Mouse (Mus musculus): ENCODE results near the gene Cdyl. TPM values are rescaled to one million over a fixed set of nuclear protein-coding genes. Genes with fewer than 3 reads are reported as not detected.
"Not testable (repeated sequence)": the region's sequence is repeated elsewhere in the genome, so short reads cannot be mapped to it uniquely, and the experiment has no call there.

The Cdyl gene
- polyA plus RNA-seq, 1 experiment from 2014 or later, result 4.9 TPM

- H3K27ac ChIP-seq (ENCODE audit: low read length), result no peak overlapping the region
- no peaks in the 10 kb centered on the region for H3K27me3 ChIP-seq (ENCODE audit: control insufficient read depth, insufficient read depth, low read length)
- H3K36me3 ChIP-seq (ENCODE audit: control insufficient read depth, insufficient read depth, low read length), result peaks cover 19% of the 10 kb centered on the region; the same call in 1 of the 2 replicates
- H3K4me2 ChIP-seq (ENCODE audit: low read depth, low read length), result no peak overlapping the region
- H3K9ac ChIP-seq (ENCODE audit: low read length), result no peak overlapping the region
- no peak overlapping the region for H3K4me3 ChIP-seq (replicated peaks; ENCODE audit: low read length)
- no peaks in the 10 kb centered on the region for H3K9me3 ChIP-seq (replicated peaks; ENCODE audit: control insufficient read depth, low read length)
- 66% methylated on average over 3 of the region's 3 CpGs for WGBS
- no peak for ATAC-seq (ENCODE audit: insufficient read depth, low FRiP score)
- H3K4me1 ChIP-seq (ENCODE audit: control insufficient read depth, insufficient read depth, low read length), result no peaks in the 10 kb centered on the region
Observed at GRCm38 (mm10) chr13:35817626-35818025, 158.0 kb downstream of the Cdyl start.

- Histone ChIP-seq H3K4me2 (ENCODE audit: low read depth, low read length) (no peak overlapping the region), H3K9ac (ENCODE audit: low read length) (no peak overlapping the region), H3K36me3 (ENCODE audit: control insufficient read depth, insufficient read depth, low read length) (peaks cover 19% of the 10 kb centered on the region; the same call in 1 of the 2 replicates), H3K4me1 (ENCODE audit: control insufficient read depth, insufficient read depth, low read length) (no peaks in the 10 kb centered on the region), H3K27ac (ENCODE audit: low read length) (no peak overlapping the region), H3K4me3 (replicated peaks; ENCODE audit: low read length) (no peak overlapping the region), H3K27me3 (ENCODE audit: control insufficient read depth, insufficient read depth, low read length) (no peaks in the 10 kb centered on the region), H3K9me3 (replicated peaks; ENCODE audit: control insufficient read depth, low read length) (no peaks in the 10 kb centered on the region)
- ATAC-seq (ENCODE audit: insufficient read depth, low FRiP score), result no peak
- WGBS, result 85% methylated on average over 4 of the region's 4 CpGs
Observed at GRCm38 (mm10) chr13:35818060-35818459, 158.4 kb downstream of the Cdyl start.

- Histone ChIP-seq H3K9ac (ENCODE audit: low read length) (no peak overlapping the region), H3K4me1 (ENCODE audit: control insufficient read depth, insufficient read depth, low read length) (no peaks in the 10 kb centered on the region), H3K4me3 (replicated peaks; ENCODE audit: low read length) (no peak overlapping the region), H3K36me3 (ENCODE audit: control insufficient read depth, insufficient read depth, low read length) (peaks cover 20% of the 10 kb centered on the region), H3K9me3 (replicated peaks; ENCODE audit: control insufficient read depth, low read length) (no peaks in the 10 kb centered on the region), H3K27me3 (ENCODE audit: control insufficient read depth, insufficient read depth, low read length) (no peaks in the 10 kb centered on the region), H3K27ac (ENCODE audit: low read length) (no peak overlapping the region), H3K4me2 (ENCODE audit: low read depth, low read length) (no peak overlapping the region)
- no peak for ATAC-seq (ENCODE audit: insufficient read depth, low FRiP score)
- WGBS, result 81% methylated on average over 10 of the region's 10 CpGs
Observed at GRCm38 (mm10) chr13:35821821-35822454, 162.3 kb downstream of the Cdyl start.

GRCm38 (mm10) chr13:35822795-35823194, 163.2 kb downstream of the Cdyl start:
- Histone ChIP-seq H3K36me3 (ENCODE audit: control insufficient read depth, insufficient read depth, low read length) (peaks cover 15% of the 10 kb centered on the region), H3K4me3 (replicated peaks; ENCODE audit: low read length) (no peak overlapping the region), H3K4me2 (ENCODE audit: low read depth, low read length) (no peak overlapping the region), H3K9me3 (replicated peaks; ENCODE audit: control insufficient read depth, low read length) (no peaks in the 10 kb centered on the region), H3K9ac (ENCODE audit: low read length) (no peak overlapping the region), H3K27me3 (ENCODE audit: control insufficient read depth, insufficient read depth, low read length) (no peaks in the 10 kb centered on the region), H3K4me1 (ENCODE audit: control insufficient read depth, insufficient read depth, low read length) (no peaks in the 10 kb centered on the region), H3K27ac (ENCODE audit: low read length) (no peak overlapping the region)
- 66% methylated on average over 8 of the region's 8 CpGs for WGBS
- ATAC-seq (ENCODE audit: insufficient read depth, low FRiP score), result no peak

GRCm38 (mm10) chr13:35825639-35826038, 166.0 kb downstream of the Cdyl start:
- no peak overlapping the region for H3K9ac ChIP-seq (ENCODE audit: low read length)
- no peak overlapping the region for H3K27ac ChIP-seq (ENCODE audit: low read length)
- no peak for ATAC-seq (ENCODE audit: insufficient read depth, low FRiP score)
- H3K4me1 ChIP-seq (ENCODE audit: control insufficient read depth, insufficient read depth, low read length), result no peaks in the 10 kb centered on the region
- no peaks in the 10 kb centered on the region for H3K27me3 ChIP-seq (ENCODE audit: control insufficient read depth, insufficient read depth, low read length)
- H3K36me3 ChIP-seq (ENCODE audit: control insufficient read depth, insufficient read depth, low read length), result peaks cover 6% of the 10 kb centered on the region; the same call in 1 of the 2 replicates
- no peak overlapping the region for H3K4me3 ChIP-seq (replicated peaks; ENCODE audit: low read length)
- H3K9me3 ChIP-seq (replicated peaks; ENCODE audit: control insufficient read depth, low read length), result no peaks in the 10 kb centered on the region
- no peak overlapping the region for H3K4me2 ChIP-seq (ENCODE audit: low read depth, low read length)
- 82% methylated on average over 2 of the region's 2 CpGs for WGBS

GRCm38 (mm10) chr13:35832676-35833075, 173.0 kb downstream of the Cdyl start:
- Histone ChIP-seq H3K4me3 (replicated peaks; ENCODE audit: low read length) (no peak overlapping the region), H3K4me2 (ENCODE audit: low read depth, low read length) (no peak overlapping the region), H3K27ac (ENCODE audit: low read length) (no peak overlapping the region), H3K27me3 (ENCODE audit: control insufficient read depth, insufficient read depth, low read length) (no peaks in the 10 kb centered on the region), H3K9me3 (replicated peaks; ENCODE audit: control insufficient read depth, low read length) (no peaks in the 10 kb centered on the region), H3K4me1 (ENCODE audit: control insufficient read depth, insufficient read depth, low read length) (no peaks in the 10 kb centered on the region), H3K9ac (ENCODE audit: low read length) (no peak overlapping the region), H3K36me3 (ENCODE audit: control insufficient read depth, insufficient read depth, low read length) (no peaks in the 10 kb centered on the region)
- ATAC-seq (ENCODE audit: insufficient read depth, low FRiP score), result no peak
- WGBS, result 62% methylated on average over 6 of the region's 6 CpGs

GRCm38 (mm10) chr13:35833941-35834340, 174.3 kb downstream of the Cdyl start:
- H3K9me3 ChIP-seq (replicated peaks; ENCODE audit: control insufficient read depth, low read length), result no peaks in the 10 kb centered on the region
- 42% methylated on average over 6 of the region's 6 CpGs for WGBS
- H3K27me3 ChIP-seq (ENCODE audit: control insufficient read depth, insufficient read depth, low read length), result no peaks in the 10 kb centered on the region
- ATAC-seq (ENCODE audit: insufficient read depth, low FRiP score), result no peak
- no peak overlapping the region for H3K4me3 ChIP-seq (replicated peaks; ENCODE audit: low read length)
- H3K4me2 ChIP-seq (ENCODE audit: low read depth, low read length), result no peak overlapping the region
- H3K4me1 ChIP-seq (ENCODE audit: control insufficient read depth, insufficient read depth, low read length), result no peaks in the 10 kb centered on the region
- no peak overlapping the region for H3K27ac ChIP-seq (ENCODE audit: low read length)
- H3K9ac ChIP-seq (ENCODE audit: low read length), result no peak overlapping the region
- no peaks in the 10 kb centered on the region for H3K36me3 ChIP-seq (ENCODE audit: control insufficient read depth, insufficient read depth, low read length)

GRCm38 (mm10) chr13:35835669-35836068, 176.0 kb downstream of the Cdyl start:
- Histone ChIP-seq H3K9me3 (replicated peaks; ENCODE audit: control insufficient read depth, low read length) (no peaks in the 10 kb centered on the region), H3K4me3 (replicated peaks; ENCODE audit: low read length) (no peak overlapping the region), H3K27me3 (ENCODE audit: control insufficient read depth, insufficient read depth, low read length) (no peaks in the 10 kb centered on the region), H3K9ac (ENCODE audit: low read length) (no peak overlapping the region), H3K4me1 (ENCODE audit: control insufficient read depth, insufficient read depth, low read length) (no peaks in the 10 kb centered on the region), H3K4me2 (ENCODE audit: low read depth, low read length) (no peak overlapping the region), H3K36me3 (ENCODE audit: control insufficient read depth, insufficient read depth, low read length) (no peaks in the 10 kb centered on the region), H3K27ac (ENCODE audit: low read length) (no peak overlapping the region)
- WGBS, result 74% methylated on average over 7 of the region's 7 CpGs
- ATAC-seq (ENCODE audit: insufficient read depth, low FRiP score), result no peak

GRCm38 (mm10) chr13:35836501-35836900, 176.9 kb downstream of the Cdyl start:
- not testable (repeated sequence) for ATAC-seq (ENCODE audit: insufficient read depth, low FRiP score); H3K4me3 ChIP-seq (replicated peaks; ENCODE audit: low read length); H3K9ac ChIP-seq (ENCODE audit: low read length); H3K4me2 ChIP-seq (ENCODE audit: low read depth, low read length); H3K4me1 ChIP-seq (ENCODE audit: control insufficient read depth, insufficient read depth, low read length); H3K9me3 ChIP-seq (replicated peaks; ENCODE audit: control insufficient read depth, low read length); H3K36me3 ChIP-seq (ENCODE audit: control insufficient read depth, insufficient read depth, low read length); H3K27me3 ChIP-seq (ENCODE audit: control insufficient read depth, insufficient read depth, low read length); H3K27ac ChIP-seq (ENCODE audit: low read length)
- 92% methylated on average over 7 of the region's 7 CpGs for WGBS

Measured in stomach, embryonic 16.5 days (tissue).